Mouse (Mus musculus) lung, adult 10 weeks (tissue): ENCODE measurements around the gene Gm3453. TPM values are rescaled to one million over a fixed set of nuclear protein-coding genes. Genes with fewer than 3 reads are reported as not detected.

ENCODE experiments used
- polyA plus RNA-seq: library from polyadenylated mRNA; stranded (reverse); fragments of 350-450 nt; fragmentation: Illumina TruSeq; extraction: RNeasy Lipid Tissue Mini Kit (QIAGEN cat#74804); gene quantifications from one replicate; pipeline ENCODE4 v1.2.3, GENCODE M21; 2014; ENCODE audit warnings: low read depth, low replicate concordance; ENCODE audit not compliant: insufficient read depth

The Gm3453 gene
- not detected for polyA plus RNA-seq

DNA sequence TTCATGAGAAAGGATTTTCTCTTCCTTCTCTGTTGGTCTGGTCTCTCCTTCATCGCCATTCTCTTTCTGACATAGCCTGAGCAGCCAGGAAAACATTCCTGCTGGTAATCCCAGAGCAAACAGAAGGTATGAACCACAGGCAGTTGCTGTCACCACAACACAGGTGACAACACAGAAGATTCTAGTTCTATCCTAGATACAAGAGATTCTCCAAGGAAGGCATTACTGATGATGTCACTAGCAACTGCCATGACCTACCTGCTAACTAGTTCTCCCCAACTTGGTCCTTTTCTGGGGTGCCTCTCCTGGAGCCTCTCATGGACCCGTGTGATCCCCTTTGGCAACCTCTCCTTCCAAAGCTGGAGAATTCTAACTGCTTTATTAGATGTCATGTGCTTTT, at the start of gene Gm3453:
Gene Gm3453 (minus strand): TSS at position 101 of the 400 bp plus-strand sequence.

DNA sequence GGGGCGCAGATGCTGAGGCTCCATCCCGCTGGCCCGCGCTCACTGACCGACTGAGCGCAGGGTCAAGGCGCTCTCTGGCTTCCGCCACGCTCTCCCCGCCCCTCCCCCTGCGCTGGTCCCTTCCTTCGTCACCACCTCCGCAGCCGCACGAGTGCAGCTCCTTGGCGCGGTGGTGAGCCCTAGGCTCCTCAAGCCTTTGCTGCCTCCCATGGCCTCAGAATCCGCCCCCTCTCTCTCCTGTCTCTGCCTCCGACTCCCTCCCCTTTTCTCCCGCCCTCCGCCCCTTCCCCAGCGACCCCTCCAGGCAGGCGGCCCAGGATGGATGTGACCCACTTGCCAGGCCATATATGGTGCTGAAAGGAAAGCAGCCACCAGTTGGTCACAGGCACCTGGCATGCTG, 17.3 kb downstream of the Gm3453 start, which contains the start of gene Gm3248:
Gene Gm3248 (minus strand): TSS at position 111 of the 400 bp plus-strand sequence.

Other genes with a start within 250 kb of the Gm3453 start
- not detected for gene Gm3373, start 237.6 kb downstream of the Gm3453 start, polyA plus RNA-seq
- not detected for gene Gm3383, start 171.2 kb downstream of the Gm3453 start, polyA plus RNA-seq
- gene Gm3424, start 148.8 kb downstream of the Gm3453 start, polyA plus RNA-seq, result not detected
- gene Gm8237, start 98.8 kb downstream of the Gm3453 start, polyA plus RNA-seq, result 0.14 TPM
- 0.18 TPM for gene Gm3248, start 17.4 kb downstream of the Gm3453 start, polyA plus RNA-seq
- gene Gm6337, start 79.1 kb upstream of the Gm3453 start, polyA plus RNA-seq, result not detected
- gene Gm8206, start 114.8 kb upstream of the Gm3453 start, polyA plus RNA-seq, result not detected
- 0.15 TPM for gene Gm3468, start 129.5 kb upstream of the Gm3453 start, polyA plus RNA-seq
- not detected for gene Gm3476, start 146.7 kb upstream of the Gm3453 start, polyA plus RNA-seq
- not detected for gene Gm21560, start 240.2 kb upstream of the Gm3453 start, polyA plus RNA-seq